32 mouse cellular contexts compared by ENCODE assay signal in the genomic region with DNA sequence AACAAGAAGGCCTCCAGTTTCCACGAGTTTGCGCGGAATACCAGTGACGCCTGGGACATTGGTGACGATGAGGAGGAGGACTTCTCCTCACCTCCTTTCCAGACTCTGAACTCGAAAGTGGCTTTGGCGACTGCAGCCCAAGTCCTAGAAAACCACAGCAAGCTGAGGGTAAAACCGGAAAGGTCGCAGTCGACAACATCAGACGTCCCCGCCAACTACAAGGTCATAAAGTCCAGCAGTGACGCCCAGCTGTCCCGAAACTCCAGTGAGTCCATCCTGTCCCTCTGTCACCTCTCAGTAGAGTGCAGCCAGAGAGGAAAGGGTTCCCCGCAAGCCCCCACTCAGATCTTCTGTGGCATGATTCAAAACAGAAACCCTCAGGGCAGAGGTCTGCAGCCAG. TPM values are rescaled to one million over a fixed set of nuclear protein-coding genes. Genes with fewer than 3 reads are reported as not detected.
DNase-seq lines count a peak whose midpoint lies in the region; ATAC-seq and TF ChIP-seq lines count a peak whose summit lies in the region.
"Had no signal": no experiment of that assay in that cellular context is flagged by ENCODE, and none has a peak within 500 bp of the region (broad histone marks: within the 10 kb centered on the region; RNA-seq: fewer than 3 reads in every experiment).

No protein-coding gene starts in this region.

- peak; percentile 63 to 73 for DNase-seq in adrenal gland, adult (ENCODE audit: inconsistent age in 2 of 2, low spot score in 1 of 2)
- DNase-seq in adrenal gland, postnatal 4 days (ENCODE audit: low spot score in 2 of 2), result no peak
- peak; percentile 49 for DNase-seq in kidney, adult 2 months
- DNase-seq in kidney, postnatal 10 days, result no peak
- DNase-seq in kidney, postnatal 14 days, result peak; percentile 22
- DNase-seq in kidney, postnatal 4 days, result no peak
- no peak for DNase-seq in c-Kit-positive CD71-positive TER-119-positive erythroid progenitor cells, embryonic 14.5 days (ENCODE audit: low spot score)
- DNase-seq: cerebellum, adult 11-12 months; cerebellum, adult 8-10 months; cerebellum, postnatal 10 days; cerebellum, postnatal 36 days; embryo, embryonic 11 days; gastrocnemius, postnatal 25 days; heart, adult 18-20 months; heart, postnatal 10 days; heart, postnatal 36 days had no signal

- no peak overlapping the region for H3K4me3 ChIP-seq in kidney, adult 2 months (ENCODE audit: insufficient read depth, low read depth, low read length)
- H3K4me3 ChIP-seq in intestine, embryonic 16.5 days (ENCODE audit: low read length), result no peak overlapping the region
- H3K4me3 ChIP-seq: embryonic facial prominence, embryonic 10.5 days; embryonic facial prominence, embryonic 13.5 days; erythroblast, embryonic 14.5 days; forebrain, embryonic 12.5 days; forebrain, embryonic 15.5 days; heart, embryonic 12.5 days; heart, embryonic 15.5 days; hindbrain, embryonic 10.5 days; hindbrain, embryonic 13.5 days had no signal

- TF ChIP-seq POLR2A in kidney, adult 2 months (IDR thresholded peaks at IDR 0.05; ENCODE audit: low read depth, low read length), result no peak

- peaks cover 1% of the 10 kb centered on the region; the same call in 1 of the 2 replicates for H3K36me3 ChIP-seq in kidney, adult 2 months (ENCODE audit: control insufficient read depth, insufficient read depth, low read length)
- H3K36me3 ChIP-seq in intestine, embryonic 16.5 days (ENCODE audit: control insufficient read depth, insufficient read depth, low read length), result peaks cover 28% of the 10 kb centered on the region

- 62% methylated on average over 15 of the region's 15 CpGs for WGBS in kidney, adult 2 months
- WGBS in intestine, embryonic 16.5 days, result 89% methylated on average over 15 of the region's 15 CpGs

- no peak overlapping the region for H3K4me2 ChIP-seq in intestine, embryonic 16.5 days (ENCODE audit: low read depth, low read length)
- H3K4me2 ChIP-seq: embryonic facial prominence, embryonic 13.5 days; forebrain, embryonic 12.5 days; forebrain, embryonic 15.5 days; heart, embryonic 12.5 days; heart, embryonic 15.5 days; hindbrain, embryonic 13.5 days had no signal

- no peak for ATAC-seq in intestine, embryonic 16.5 days
- ATAC-seq: activated CD4-positive, CD25-positive, alpha-beta regulatory T cell, adult 4 months; forebrain, embryonic 15.5 days; hindbrain, embryonic 16.5 days had no signal

- no peak overlapping the region for H3K27ac ChIP-seq in kidney, adult 2 months (ENCODE audit: insufficient read depth, low read depth, low read length)
- H3K27ac ChIP-seq in intestine, embryonic 16.5 days (ENCODE audit: low read length), result no peak overlapping the region
- H3K27ac ChIP-seq: embryonic facial prominence, embryonic 10.5 days; embryonic facial prominence, embryonic 13.5 days; forebrain, embryonic 12.5 days; forebrain, embryonic 15.5 days; heart, embryonic 15.5 days; hindbrain, embryonic 10.5 days; hindbrain, embryonic 13.5 days had no signal

- H3K9ac ChIP-seq in intestine, embryonic 16.5 days (ENCODE audit: low read depth, low read length), result no peak overlapping the region
- H3K9ac ChIP-seq: embryonic facial prominence, embryonic 13.5 days; forebrain, embryonic 12.5 days; forebrain, embryonic 15.5 days; heart, embryonic 12.5 days; heart, embryonic 15.5 days; hindbrain, embryonic 13.5 days had no signal

- no peaks in the 10 kb centered on the region for H3K27me3 ChIP-seq in kidney, adult 2 months (replicated peaks; ENCODE audit: control insufficient read depth, insufficient read depth, low read length)
- H3K27me3 ChIP-seq in intestine, embryonic 16.5 days (replicated peaks; ENCODE audit: control insufficient read depth, insufficient read depth, low read length), result no peaks in the 10 kb centered on the region
- H3K27me3 ChIP-seq: embryonic facial prominence, embryonic 13.5 days; forebrain, embryonic 12.5 days; forebrain, embryonic 15.5 days; heart, embryonic 12.5 days; heart, embryonic 15.5 days; hindbrain, embryonic 13.5 days had no signal

- H3K9me3 ChIP-seq in intestine, embryonic 16.5 days (ENCODE audit: control insufficient read depth, low read length), result 0 out of 2 replicates have a peak, but pooled peaks cover 4% of the 10 kb centered on the region
- H3K9me3 ChIP-seq: embryonic facial prominence, embryonic 10.5 days; embryonic facial prominence, embryonic 13.5 days; forebrain, embryonic 12.5 days; forebrain, embryonic 15.5 days; heart, embryonic 15.5 days; hindbrain, embryonic 10.5 days; hindbrain, embryonic 13.5 days had no signal

- H3K4me1 ChIP-seq in kidney, adult 2 months (ENCODE audit: control insufficient read depth, insufficient read depth, low read length), result no peaks in the 10 kb centered on the region; the same call in 1 of the 2 replicates
- no peaks in the 10 kb centered on the region for H3K4me1 ChIP-seq in intestine, embryonic 16.5 days (ENCODE audit: control insufficient read depth, insufficient read depth, low read length)
- H3K4me1 ChIP-seq: embryonic facial prominence, embryonic 10.5 days; embryonic facial prominence, embryonic 13.5 days; forebrain, embryonic 12.5 days; heart, embryonic 12.5 days; heart, embryonic 15.5 days; hindbrain, embryonic 10.5 days had no signal

- no peak for TF ChIP-seq CTCF in kidney, adult 2 months (conservative IDR thresholded peaks at IDR 0.05; ENCODE audit: insufficient read depth, insufficient read length, low read depth, low read length)

RNA-seq across cellular contexts. Expression of a gene that starts 16.2 kb away (rescaled TPM):
- under 1 TPM in 1 of 2 experiments, not detected in 1; 0.50 TPM for total RNA-seq in adrenal gland, postnatal 4 days (2021)
- polyA plus RNA-seq in kidney, adult 2 months (2012; rRNA removed), result 1.3 and 1.7 TPM in 2 replicates
- 0.33 and 0.87 TPM in 2 replicates for polyA plus RNA-seq in intestine, embryonic 16.5 days (2015; fragmentation: Nextera tagmentation; extraction: Ambion mirVana)
- total RNA-seq: adrenal gland, adult 18-20 months; gastrocnemius, adult 8-10 months; gastrocnemius, postnatal 25 days; heart, adult 18-20 months; heart, postnatal 10 days; heart, postnatal 36 days had no signal
- polyA plus RNA-seq: erythroblast, embryonic 14.5 days had no signal

RNA-seq across cellular contexts. Expression of a gene that starts 18.9 kb away (rescaled TPM):
- 10 to 100 TPM; 27.3 to 29.0 TPM for total RNA-seq in adrenal gland, postnatal 4 days (2021)
- polyA plus RNA-seq in kidney, adult 2 months (2012; rRNA removed), result 30.0 and 34.5 TPM in 2 replicates
- polyA plus RNA-seq in intestine, embryonic 16.5 days (2015; fragmentation: Nextera tagmentation; extraction: Ambion mirVana), result 12.4 and 12.6 TPM in 2 replicates

RNA-seq across cellular contexts. Expression of a gene that starts 19.0 kb away (rescaled TPM):
- not detected for total RNA-seq in adrenal gland, postnatal 4 days (2021)
- not detected in 2 replicates for polyA plus RNA-seq in kidney, adult 2 months (2012; rRNA removed)
- polyA plus RNA-seq in intestine, embryonic 16.5 days (2015; fragmentation: Nextera tagmentation; extraction: Ambion mirVana), result not detected in 2 replicates
- total RNA-seq: adrenal gland, adult 18-20 months; gastrocnemius, adult 8-10 months; gastrocnemius, postnatal 25 days; heart, adult 18-20 months; heart, postnatal 10 days; heart, postnatal 36 days had no signal
- polyA plus RNA-seq: cortical plate, adult 2 months; embryonic facial prominence, embryonic 10.5 days; embryonic facial prominence, embryonic 13.5 days; erythroblast, embryonic 14.5 days; forebrain, embryonic 12.5 days; forebrain, embryonic 15.5 days; gonadal fat pad, adult 2 months; heart, embryonic 12.5 days; heart, embryonic 15.5 days; hindbrain, embryonic 10.5 days; hindbrain, embryonic 13.5 days; hindbrain, embryonic 16.5 days had no signal

RNA-seq across cellular contexts. Expression of a gene that starts 46.2 kb away (rescaled TPM):
- 10 to 100 TPM; 88.9 to 93.3 TPM for total RNA-seq in adrenal gland, postnatal 4 days (2021)
- 27.1 and 31.3 TPM in 2 replicates for polyA plus RNA-seq in kidney, adult 2 months (2012; rRNA removed)
- polyA plus RNA-seq in intestine, embryonic 16.5 days (2015; fragmentation: Nextera tagmentation; extraction: Ambion mirVana), result 51.0 and 55.9 TPM in 2 replicates

RNA-seq across cellular contexts. Expression of a gene that starts 46.2 kb away (rescaled TPM):
- 1 to 10 TPM; 6.3 to 7.8 TPM for total RNA-seq in adrenal gland, postnatal 4 days (2021)
- polyA plus RNA-seq in kidney, adult 2 months (2012; rRNA removed), result 0.63 and 0.71 TPM in 2 replicates
- 1.3 and 2.0 TPM in 2 replicates for polyA plus RNA-seq in intestine, embryonic 16.5 days (2015; fragmentation: Nextera tagmentation; extraction: Ambion mirVana)

Comparison
In these comparisons a context has a peak if more than half of its experiments do, and no peak if none do; other contexts are left out.
1. DNase-seq: peak in adrenal gland, adult (2 of 2), kidney, adult 2 months (single experiment) and kidney, postnatal 14 days (single experiment); none in adrenal gland, postnatal 4 days (0 of 2), kidney, postnatal 10 days (single experiment), kidney, postnatal 4 days (0 of 2) and c-Kit-positive CD71-positive TER-119-positive erythroid progenitor cells, embryonic 14.5 days (single experiment).